Mouse (Mus musculus): Measurements from ENCODE around the gene Pnn. TPM values are rescaled to one million over a fixed set of nuclear protein-coding genes. Genes with fewer than 3 reads are reported as not detected.

Pnn gene
- polyA plus RNA-seq, 1 experiment from 2014 or later, result 49.7 TPM

Other genes with a start within 250 kb of the Pnn start
- 109 and 130 TPM in 2 replicates for gene Sec23a, start 54.9 kb upstream of the Pnn start, polyA plus RNA-seq (2014; fragmentation: Nextera tagmentation; extraction: Ambion mirVana)
- gene Gemin2, start 53.5 kb upstream of the Pnn start, polyA plus RNA-seq (2014; fragmentation: Nextera tagmentation; extraction: Ambion mirVana), result 11.8 and 13.5 TPM in 2 replicates
- gene Trappc6b, start 5.4 kb upstream of the Pnn start, polyA plus RNA-seq (2014; fragmentation: Nextera tagmentation; extraction: Ambion mirVana), result 92.8 and 99.7 TPM in 2 replicates
- gene Mia2, start 28.9 kb downstream of the Pnn start, polyA plus RNA-seq (2014; fragmentation: Nextera tagmentation; extraction: Ambion mirVana), result 32.3 and 33.8 TPM in 2 replicates
- gene Fbxo33, start 152.8 kb downstream of the Pnn start, polyA plus RNA-seq (2014; fragmentation: Nextera tagmentation; extraction: Ambion mirVana), result 6.4 and 7.1 TPM in 2 replicates

Data from forebrain, embryonic 14.5 days (tissue).